15 mouse cellular contexts compared by ENCODE assay signal in genomic region chr2:181570921-181571595, GRCm38 (mm10). TPM values are rescaled to one million over a fixed set of nuclear protein-coding genes. Genes with fewer than 3 reads are reported as not detected.
A peak's percentile ranks its signal among the peaks of the same experiment; 100 is the strongest.
DNase-seq lines count a peak whose midpoint lies in the region; ATAC-seq and TF ChIP-seq lines count a peak whose summit lies in the region.
"Had no signal": no experiment of that assay in that cellular context is flagged by ENCODE, and none has a peak within 500 bp of the region (broad histone marks: within the 10 kb centered on the region; RNA-seq: fewer than 3 reads in every experiment).

No protein-coding gene starts in this region.

- no peak for TF ChIP-seq EP300 in heart, adult 2 months (IDR thresholded peaks at IDR 0.05; ENCODE audit: insufficient read depth, low read depth, low read length)

- no peak for TF ChIP-seq CTCF in heart, adult 2 months (IDR thresholded peaks at IDR 0.05)

- H3K27ac ChIP-seq in heart, embryonic 12.5 days (ENCODE audit: poor library complexity, severe bottlenecking), result no peak overlapping the region
- no peak overlapping the region for H3K27ac ChIP-seq in heart, adult 2 months
- no peak overlapping the region for H3K27ac ChIP-seq in kidney, embryonic 16.5 days (ENCODE audit: low read length)
- H3K27ac ChIP-seq: hindbrain, embryonic 14.5 days; left cerebral cortex, adult 2 months had no signal

- intact Hi-C loops in heart, adult 2 months (cut with DNase I), result no loop called here

- H3K27me3 ChIP-seq in heart, embryonic 12.5 days (replicated peaks), result no peaks in the 10 kb centered on the region
- no peaks in the 10 kb centered on the region for H3K27me3 ChIP-seq in heart, adult 2 months (ENCODE audit: control insufficient read depth, insufficient read depth, low read length)
- H3K27me3 ChIP-seq in myocyte (ENCODE audit: control insufficient read depth, insufficient read depth, insufficient read length), result no peaks in the 10 kb centered on the region
- H3K27me3 ChIP-seq in kidney, embryonic 16.5 days (ENCODE audit: insufficient read depth, low read length), result no peaks in the 10 kb centered on the region

- TF ChIP-seq POLR2A in heart, adult 2 months (IDR thresholded peaks at IDR 0.05; ENCODE audit: insufficient read depth, low read depth, low read length), result no peak
- no peak for TF ChIP-seq POLR2A in myocyte (IDR thresholded peaks at IDR 0.05; ENCODE audit: insufficient read length, low read depth)

- H3K9ac ChIP-seq in heart, embryonic 12.5 days, result peak overlapping the region; percentile 42; the same call in 1 of the 2 replicates
- no peak overlapping the region for H3K9ac ChIP-seq in heart, adult 2 months (ENCODE audit: low read depth, low read length)
- H3K9ac ChIP-seq in kidney, embryonic 16.5 days (replicated peaks; ENCODE audit: low read length), result no peak overlapping the region
- H3K9ac ChIP-seq: hindbrain, embryonic 14.5 days; lung, embryonic 14.5 days had no signal

- no peak for DNase-seq in heart, adult 2 months
- DNase-seq in retina, postnatal 1 day, result peak; percentile 19
- no peak for DNase-seq in retina, embryonic 14.5 days (ENCODE audit: low spot score)
- DNase-seq in cerebellum, adult 9-11 months, result peak; percentile 92
- no peak for DNase-seq in adrenal gland, postnatal 36 days
- DNase-seq: kidney, postnatal 14 days; lung, embryonic 14.5 days; thymus, postnatal 25 days had no signal

- no peaks in the 10 kb centered on the region for H3K9me3 ChIP-seq in heart, embryonic 12.5 days (replicated peaks)
- no peaks in the 10 kb centered on the region for H3K9me3 ChIP-seq in kidney, embryonic 16.5 days (ENCODE audit: low read length)

- H3ac ChIP-seq in myocyte (ENCODE audit: control insufficient read depth, insufficient read length), result no peak overlapping the region

- no peaks in the 10 kb centered on the region for H3K79me2 ChIP-seq in heart, adult 2 months (replicated peaks; ENCODE audit: control insufficient read depth, insufficient read depth, low read length)
- H3K79me2 ChIP-seq in myocyte (ENCODE audit: control insufficient read depth, insufficient read depth), result no peaks in the 10 kb centered on the region

- H3K4me1 ChIP-seq in heart, embryonic 12.5 days (replicated peaks), result peaks cover 8% of the 10 kb centered on the region
- no peaks in the 10 kb centered on the region; the same call in 1 of the 2 replicates for H3K4me1 ChIP-seq in heart, adult 2 months (ENCODE audit: control insufficient read depth, insufficient read depth, low read length)
- H3K4me1 ChIP-seq in kidney, embryonic 16.5 days (ENCODE audit: insufficient read depth, low read length), result no peaks in the 10 kb centered on the region

- 66% methylated on average over 6 of the region's 6 CpGs for WGBS in heart, embryonic 12.5 days
- WGBS in heart, adult 2 months, result 58% methylated on average over 6 of the region's 6 CpGs
- WGBS in kidney, embryonic 16.5 days, result 61% methylated on average over 6 of the region's 6 CpGs

- no peak overlapping the region for H3K4me3 ChIP-seq in heart, embryonic 12.5 days
- no peak overlapping the region for H3K4me3 ChIP-seq in heart, adult 2 months
- no peak overlapping the region for H3K4me3 ChIP-seq in myocyte
- H3K4me3 ChIP-seq in kidney, embryonic 16.5 days (ENCODE audit: low read length), result no peak overlapping the region
- H3K4me3 ChIP-seq: erythroblast, embryonic 14.5 days; left cerebral cortex, adult 2 months had no signal

- H3K4me2 ChIP-seq in heart, embryonic 12.5 days, result no peak overlapping the region
- H3K4me2 ChIP-seq in myocyte (ENCODE audit: low read depth), result no peak overlapping the region
- H3K4me2 ChIP-seq in kidney, embryonic 16.5 days (replicated peaks; ENCODE audit: low read depth, low read length), result no peak overlapping the region
- H3K4me2 ChIP-seq: hindbrain, embryonic 14.5 days; lung, embryonic 14.5 days; midbrain, embryonic 11.5 days had no signal

- H3K36me3 ChIP-seq in heart, embryonic 12.5 days, result peaks cover 41% of the 10 kb centered on the region
- no peaks in the 10 kb centered on the region for H3K36me3 ChIP-seq in heart, adult 2 months (ENCODE audit: control insufficient read depth, insufficient read depth, low read length)
- H3K36me3 ChIP-seq in myocyte (ENCODE audit: control insufficient read depth, insufficient read depth), result peaks cover 3% of the 10 kb centered on the region
- peaks cover 13% of the 10 kb centered on the region for H3K36me3 ChIP-seq in kidney, embryonic 16.5 days (ENCODE audit: insufficient read depth, low read length)

- ATAC-seq in heart, embryonic 12.5 days (ENCODE audit: insufficient number of reproducible peaks, low FRiP score), result no peak
- no peak for ATAC-seq in kidney, embryonic 16.5 days (ENCODE audit: low FRiP score, low TSS enrichment)

TF ChIP-seq in myocyte, 11 proteins besides CTCF, POLR2A, EP300 and RAD21:
- TF ChIP-seq TCF12 (IDR thresholded peaks at IDR 0.05; ENCODE audit: insufficient read depth, poor library complexity, severe bottlenecking) (no peak), MAX (IDR thresholded peaks at IDR 0.05; ENCODE audit: low read depth) (no peak), REST (IDR thresholded peaks at IDR 0.05; ENCODE audit: insufficient read depth, insufficient read length) (no peak), SRF (IDR thresholded peaks at IDR 0.05; ENCODE audit: control insufficient read depth, insufficient read length, low read depth) (no peak), E2F4 (IDR thresholded peaks at IDR 0.05; ENCODE audit: insufficient read depth) (no peak), POLR2AphosphoS2 (IDR thresholded peaks at IDR 0.05; ENCODE audit: insufficient read length, low read depth) (peak; percentile 46), TCF3 (IDR thresholded peaks at IDR 0.05; ENCODE audit: insufficient read length, low read depth) (no peak), MYOD1 (IDR thresholded peaks at IDR 0.05; ENCODE audit: control insufficient read depth in 1 of 3, insufficient read length in 2 of 3, low read depth in 2 of 3) (no peak)
TF ChIP-seq in myocyte: peak in this region for 1.

RNA-seq across cellular contexts. Expression of gene Uckl1, which starts 13.6 kb away (rescaled TPM):
- polyA plus RNA-seq in heart, embryonic 12.5 days (2016; fragmentation: Nextera tagmentation; extraction: Ambion mirVana), result 64.2 and 65.3 TPM in 2 replicates
- 10 to 100 TPM; 31.3 to 32.5 TPM for total RNA-seq in heart, adult 2 months (2021)
- 115 and 156 TPM in 2 replicates for polyA plus RNA-seq in heart, adult 2 months (2012; rRNA removed)
- 53.4 TPM for polyA plus RNA-seq in myocyte (2012; fragmentation: generic; extraction: Trizol)
- polyA plus RNA-seq in kidney, embryonic 16.5 days (2015; fragmentation: Nextera tagmentation; extraction: Ambion mirVana), result 66.9 and 71.7 TPM in 2 replicates
- total RNA-seq in adrenal gland, postnatal 36 days (2021), result 10 to 100 TPM; 77.0 to 79.8 TPM

RNA-seq across cellular contexts. Expression of gene Prpf6, which starts 20.6 kb away (rescaled TPM):
- polyA plus RNA-seq in heart, embryonic 12.5 days (2016; fragmentation: Nextera tagmentation; extraction: Ambion mirVana), result 46.8 and 48.8 TPM in 2 replicates
- total RNA-seq in heart, adult 2 months (2021), result 10 to 100 TPM; 35.3 to 38.6 TPM
- 13.8 and 19.1 TPM in 2 replicates for polyA plus RNA-seq in heart, adult 2 months (2012; rRNA removed)
- 46.0 TPM for polyA plus RNA-seq in myocyte (2012; fragmentation: generic; extraction: Trizol)
- polyA plus RNA-seq in kidney, embryonic 16.5 days (2015; fragmentation: Nextera tagmentation; extraction: Ambion mirVana), result 75.2 and 79.7 TPM in 2 replicates
- total RNA-seq in adrenal gland, postnatal 36 days (2021), result 10 to 100 TPM; 61.8 to 66.9 TPM

RNA-seq across cellular contexts. Expression of gene Zfp512b, which starts 21.5 kb away (rescaled TPM):
- polyA plus RNA-seq in heart, embryonic 12.5 days (2016; fragmentation: Nextera tagmentation; extraction: Ambion mirVana), result 44.8 and 46.1 TPM in 2 replicates
- total RNA-seq in heart, adult 2 months (2021), result 10 to 100 TPM; 13.2 to 16.9 TPM
- polyA plus RNA-seq in heart, adult 2 months (2012; rRNA removed), result 20.6 and 25.9 TPM in 2 replicates
- polyA plus RNA-seq in myocyte (2012; fragmentation: generic; extraction: Trizol), result 7.0 TPM
- polyA plus RNA-seq in kidney, embryonic 16.5 days (2015; fragmentation: Nextera tagmentation; extraction: Ambion mirVana), result 37.8 and 41.1 TPM in 2 replicates
- total RNA-seq in adrenal gland, postnatal 36 days (2021), result 10 to 100 TPM; 43.1 to 61.3 TPM

RNA-seq across cellular contexts. Expression of gene Samd10, which starts 28.0 kb away (rescaled TPM):
- 12.4 and 13.4 TPM in 2 replicates for polyA plus RNA-seq in heart, embryonic 12.5 days (2016; fragmentation: Nextera tagmentation; extraction: Ambion mirVana)
- 1 to 10 TPM; 1.0 to 1.6 TPM for total RNA-seq in heart, adult 2 months (2021)
- polyA plus RNA-seq in heart, adult 2 months (2012; rRNA removed), result 5.1 and 6.4 TPM in 2 replicates
- 0.67 TPM for polyA plus RNA-seq in myocyte (2012; fragmentation: generic; extraction: Trizol)
- 29.5 and 31.4 TPM in 2 replicates for polyA plus RNA-seq in kidney, embryonic 16.5 days (2015; fragmentation: Nextera tagmentation; extraction: Ambion mirVana)
- 10 to 100 TPM; 13.8 to 14.7 TPM for total RNA-seq in adrenal gland, postnatal 36 days (2021)
- polyA plus RNA-seq: erythroblast, embryonic 14.5 days had no signal

RNA-seq across cellular contexts. Expression of gene Dnajc5, which starts 50.8 kb away (rescaled TPM):
- polyA plus RNA-seq in heart, embryonic 12.5 days (2016; fragmentation: Nextera tagmentation; extraction: Ambion mirVana), result 89.5 and 91.9 TPM in 2 replicates
- 10 to 100 TPM; 62.3 to 71.5 TPM for total RNA-seq in heart, adult 2 months (2021)
- 43.4 and 68.9 TPM in 2 replicates for polyA plus RNA-seq in heart, adult 2 months (2012; rRNA removed)
- 67.7 TPM for polyA plus RNA-seq in myocyte (2012; fragmentation: generic; extraction: Trizol)
- 91.7 and 100 TPM in 2 replicates for polyA plus RNA-seq in kidney, embryonic 16.5 days (2015; fragmentation: Nextera tagmentation; extraction: Ambion mirVana)
- 10 to 100 TPM; 92.9 to 93.7 TPM for total RNA-seq in adrenal gland, postnatal 36 days (2021)

Comparison
In these comparisons a context has a peak if more than half of its experiments do, and no peak if none do; other contexts are left out.
1. DNase-seq: peak in retina, postnatal 1 day (single experiment) and cerebellum, adult 9-11 months (single experiment); none in heart, adult 2 months (0 of 2), retina, embryonic 14.5 days (single experiment) and adrenal gland, postnatal 36 days (0 of 2).